11 mouse cellular contexts compared by ENCODE assay signal in the genomic region with DNA sequence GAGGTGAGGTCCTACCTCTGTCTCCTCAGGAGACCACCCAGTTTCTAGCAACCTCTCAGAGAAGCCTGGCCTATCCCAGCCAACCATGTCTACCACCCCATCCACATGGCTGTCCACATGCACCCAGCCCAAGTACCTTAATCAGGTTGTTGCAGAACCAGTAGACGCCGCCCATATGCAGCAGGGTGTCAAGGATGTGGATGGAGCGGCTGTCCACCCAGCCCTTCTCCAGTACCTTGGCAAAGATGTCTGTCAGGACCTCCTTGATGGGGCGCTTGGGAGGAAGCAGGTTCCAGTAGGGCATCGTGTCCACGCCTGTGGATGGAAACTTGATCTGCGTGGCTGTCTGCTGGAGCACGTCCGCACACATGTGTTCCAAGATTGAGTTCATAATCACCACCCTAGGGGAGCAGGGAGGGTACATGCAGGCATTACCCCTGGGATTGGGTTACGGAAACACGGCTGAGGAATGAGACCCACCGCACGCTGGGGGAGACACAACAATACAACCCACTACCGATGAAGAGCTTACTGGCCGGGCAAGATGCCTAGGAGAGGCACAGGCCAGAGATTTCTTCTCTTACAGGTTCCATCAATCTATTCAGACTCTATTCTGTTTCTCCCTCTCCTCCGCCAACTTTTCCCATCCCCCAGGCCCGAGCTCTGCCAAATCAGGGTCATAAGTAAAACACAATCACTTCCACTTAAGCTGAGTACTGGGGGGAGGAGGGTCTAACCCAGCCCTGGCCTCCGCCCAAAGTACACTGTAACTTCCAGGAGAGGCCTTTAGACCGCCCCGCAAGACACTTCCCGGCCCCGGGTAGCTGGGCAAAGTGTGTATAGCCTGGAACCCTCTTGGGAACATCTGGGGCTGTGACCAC. TPM values are rescaled to one million over a fixed set of nuclear protein-coding genes. Genes with fewer than 3 reads are reported as not detected.
DNase-seq lines count a peak whose midpoint lies in the region; ATAC-seq lines count a peak whose summit lies in the region.
"Had no signal": no experiment of that assay in that cellular context is flagged by ENCODE, and none has a peak within 500 bp of the region (broad histone marks: within the 10 kb centered on the region; RNA-seq: fewer than 3 reads in every experiment).

No protein-coding gene starts in this region.

- H3K36me3 ChIP-seq in heart, embryonic 10.5 days, result peaks cover 76% of the 10 kb centered on the region
- peaks cover 80% of the 10 kb centered on the region for H3K36me3 ChIP-seq in embryonic facial prominence, embryonic 13.5 days

- peak; percentile 48; the same call in 1 of the 2 replicates for ATAC-seq in embryonic facial prominence, embryonic 13.5 days (ENCODE audit: insufficient number of reproducible peaks, insufficient read depth, low FRiP score, low TSS enrichment, low read depth)
- ATAC-seq: forebrain, postnatal 0 days had no signal

- no peaks in the 10 kb centered on the region for H3K9me3 ChIP-seq in heart, embryonic 10.5 days
- H3K9me3 ChIP-seq in embryonic facial prominence, embryonic 13.5 days, result no peaks in the 10 kb centered on the region
- H3K9me3 ChIP-seq: limb, embryonic 12.5 days had no signal

- 0 out of 2 replicates have a peak overlapping the region, but pooled peaks have one; percentile 44 for H3K9ac ChIP-seq in embryonic facial prominence, embryonic 13.5 days
- H3K9ac ChIP-seq: forebrain, postnatal 0 days; limb, embryonic 12.5 days had no signal

- peaks cover 25% of the 10 kb centered on the region for H3K4me1 ChIP-seq in heart, embryonic 10.5 days
- H3K4me1 ChIP-seq in embryonic facial prominence, embryonic 13.5 days, result peaks cover 32% of the 10 kb centered on the region

- peak; percentile 71 to 76 for DNase-seq in heart, adult 18-20 months
- no peak for DNase-seq in heart, embryonic 10.5 days (ENCODE audit: low spot score)
- DNase-seq in kidney, adult 8-10 months, result peak; percentile 54 to 68
- peak; percentile 89 for DNase-seq in lung, postnatal 10 days
- no peak for DNase-seq in c-Kit-positive CD71-positive TER-119-positive erythroid progenitor cells, embryonic 14.5 days (ENCODE audit: low spot score)
- DNase-seq in cerebellum, adult 11 months, result no peak
- DNase-seq in layer of hippocampus, postnatal 10 days (ENCODE audit: low spot score in 2 of 2), result no peak
- DNase-seq: forebrain, postnatal 0 days had no signal

- no peaks in the 10 kb centered on the region for H3K27me3 ChIP-seq in heart, embryonic 10.5 days (ENCODE audit: insufficient read depth, poor library complexity, severe bottlenecking)
- no peaks in the 10 kb centered on the region for H3K27me3 ChIP-seq in embryonic facial prominence, embryonic 13.5 days
- H3K27me3 ChIP-seq: limb, embryonic 12.5 days had no signal

- H3K4me2 ChIP-seq in embryonic facial prominence, embryonic 13.5 days, result peak overlapping the region; percentile 24; the same call in 1 of the 2 replicates
- H3K4me2 ChIP-seq: limb, embryonic 12.5 days had no signal

- no peak overlapping the region; the same call in 1 of the 2 replicates for H3K27ac ChIP-seq in heart, embryonic 10.5 days
- peak overlapping the region; percentile 78 for H3K27ac ChIP-seq in embryonic facial prominence, embryonic 13.5 days
- H3K27ac ChIP-seq: limb, embryonic 12.5 days had no signal

- H3K4me3 ChIP-seq in heart, embryonic 10.5 days, result no peak overlapping the region
- no peak overlapping the region for H3K4me3 ChIP-seq in embryonic facial prominence, embryonic 13.5 days
- H3K4me3 ChIP-seq: limb, embryonic 12.5 days had no signal

- 91% methylated on average over 22 of the region's 22 CpGs for WGBS in heart, embryonic 10.5 days
- WGBS in embryonic facial prominence, embryonic 13.5 days, result 65% methylated on average over 22 of the region's 22 CpGs

RNA-seq across cellular contexts. Expression of gene Csf3, which starts 6.6 kb away (rescaled TPM):
- not detected for total RNA-seq in heart, adult 18-20 months (2021)
- not detected in 2 replicates for polyA plus RNA-seq in heart, embryonic 10.5 days (2016; fragmentation: Nextera tagmentation; extraction: Ambion mirVana)
- not detected in 2 replicates for polyA plus RNA-seq in embryonic facial prominence, embryonic 13.5 days (2015; fragmentation: Nextera tagmentation; extraction: Ambion mirVana)
- not detected for total RNA-seq in layer of hippocampus, postnatal 10 days (2021)
- total RNA-seq: adrenal gland, postnatal 36 days; forebrain, postnatal 0 days had no signal
- polyA plus RNA-seq: forebrain, postnatal 0 days; limb, embryonic 12.5 days had no signal

RNA-seq across cellular contexts. Expression of gene Med24, which starts 21.6 kb away (rescaled TPM):
- 10 to 100 TPM; 42.0 to 44.2 TPM for total RNA-seq in heart, adult 18-20 months (2021)
- 54.6 and 56.5 TPM in 2 replicates for polyA plus RNA-seq in heart, embryonic 10.5 days (2016; fragmentation: Nextera tagmentation; extraction: Ambion mirVana)
- 63.8 and 65.0 TPM in 2 replicates for polyA plus RNA-seq in embryonic facial prominence, embryonic 13.5 days (2015; fragmentation: Nextera tagmentation; extraction: Ambion mirVana)
- total RNA-seq in layer of hippocampus, postnatal 10 days (2021), result 100 to 1,000 TPM in 1 of 2 experiments, 10 to 100 TPM in 1; 93.8 to 103 TPM

RNA-seq across cellular contexts. Expression of gene Psmd3, which starts 25.3 kb away (rescaled TPM):
- total RNA-seq in heart, adult 18-20 months (2021), result 100 to 1,000 TPM in 1 of 2 experiments, 10 to 100 TPM in 1; 99.2 to 107 TPM
- polyA plus RNA-seq in heart, embryonic 10.5 days (2016; fragmentation: Nextera tagmentation; extraction: Ambion mirVana), result 232 and 255 TPM in 2 replicates
- polyA plus RNA-seq in embryonic facial prominence, embryonic 13.5 days (2015; fragmentation: Nextera tagmentation; extraction: Ambion mirVana), result 196 and 207 TPM in 2 replicates
- 100 to 1,000 TPM; 127 to 130 TPM for total RNA-seq in layer of hippocampus, postnatal 10 days (2021)

RNA-seq across cellular contexts. Expression of gene Thra, which starts 32.8 kb away (rescaled TPM):
- 100 to 1,000 TPM in 1 of 2 experiments, 10 to 100 TPM in 1; 99.7 to 103 TPM for total RNA-seq in heart, adult 18-20 months (2021)
- polyA plus RNA-seq in heart, embryonic 10.5 days (2016; fragmentation: Nextera tagmentation; extraction: Ambion mirVana), result 19.2 and 23.2 TPM in 2 replicates
- polyA plus RNA-seq in embryonic facial prominence, embryonic 13.5 days (2015; fragmentation: Nextera tagmentation; extraction: Ambion mirVana), result 46.5 and 47.3 TPM in 2 replicates
- 1,000 to 10,000 TPM; 1,331 to 1,411 TPM for total RNA-seq in layer of hippocampus, postnatal 10 days (2021)

RNA-seq across cellular contexts. Expression of gene Gsdma, which starts 43.5 kb away (rescaled TPM):
- total RNA-seq in heart, adult 18-20 months (2021), result under 1 TPM; 0.10 TPM
- polyA plus RNA-seq in heart, embryonic 10.5 days (2016; fragmentation: Nextera tagmentation; extraction: Ambion mirVana), result not detected in 2 replicates
- polyA plus RNA-seq in embryonic facial prominence, embryonic 13.5 days (2015; fragmentation: Nextera tagmentation; extraction: Ambion mirVana), result 0.28 and 0.48 TPM in 2 replicates
- total RNA-seq in layer of hippocampus, postnatal 10 days (2021), result not detected
- total RNA-seq: adrenal gland, postnatal 36 days; forebrain, postnatal 0 days had no signal
- polyA plus RNA-seq: limb, embryonic 12.5 days had no signal

Comparison
In these comparisons a context has a peak if more than half of its experiments do, and no peak if none do; other contexts are left out.
1. DNase-seq: peak in heart, adult 18-20 months (2 of 2), kidney, adult 8-10 months (2 of 2) and lung, postnatal 10 days (single experiment); none in heart, embryonic 10.5 days (single experiment), c-Kit-positive CD71-positive TER-119-positive erythroid progenitor cells, embryonic 14.5 days (single experiment), cerebellum, adult 11 months (single experiment) and layer of hippocampus, postnatal 10 days (0 of 2).